Comparison of ENCODE assay signal across 31 mouse cellular contexts in the genomic region with DNA sequence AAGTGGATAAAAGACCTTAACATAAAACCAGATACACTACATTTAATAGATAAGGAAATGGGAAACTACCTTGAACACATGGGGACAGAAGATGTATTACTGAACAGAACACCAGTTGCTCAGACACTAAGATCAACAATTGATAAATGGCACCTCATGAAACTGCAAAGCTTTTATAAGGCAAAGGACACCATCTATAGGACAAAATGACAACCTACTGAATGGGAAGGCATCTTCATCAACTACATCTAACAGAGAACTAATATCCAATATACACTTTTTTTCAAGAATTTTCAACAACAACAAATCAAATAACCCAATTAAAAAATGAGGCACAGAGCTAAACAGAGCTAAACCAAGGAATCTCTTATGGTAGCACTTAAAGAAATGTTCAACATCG.
DNase-seq lines count a peak whose midpoint lies in the region; ATAC-seq and TF ChIP-seq lines count a peak whose summit lies in the region.
"Had no signal": no experiment of that assay in that cellular context is flagged by ENCODE, and none has a peak within 500 bp of the region (broad histone marks: within the 10 kb centered on the region; RNA-seq: fewer than 3 reads in every experiment).

No protein-coding gene starts in this region.

- H3K36me3 ChIP-seq in intestine, postnatal 0 days (ENCODE audit: control insufficient read depth, insufficient read depth): no peaks in the 10 kb centered on the region
- no peaks in the 10 kb centered on the region for H3K36me3 ChIP-seq in intestine, embryonic 16.5 days (ENCODE audit: control insufficient read depth, insufficient read depth, low read length)
- H3K36me3 ChIP-seq in lung, postnatal 0 days (ENCODE audit: insufficient read depth, low read length): no peaks in the 10 kb centered on the region
- H3K36me3 ChIP-seq: embryonic facial prominence, embryonic 15.5 days; hindbrain, embryonic 15.5 days; intestine, embryonic 15.5 days; liver, embryonic 12.5 days had no signal

- no peak for ATAC-seq in CD4-positive, CD25-positive, alpha-beta regulatory T cell, adult 4 months
- ATAC-seq in intestine, postnatal 0 days: no peak
- ATAC-seq in intestine, embryonic 16.5 days: no peak
- ATAC-seq in lung, postnatal 0 days: no peak
- ATAC-seq: forebrain, embryonic 13.5 days; intestine, embryonic 15.5 days; liver, embryonic 12.5 days; midbrain, embryonic 16.5 days; Patski had no signal

- DNase-seq in CD4-positive, CD25-positive, alpha-beta regulatory T cell, adult 2 months (ENCODE audit: low read depth, low spot score): peak; percentile 14
- no peak for DNase-seq in lung, postnatal 0 days (ENCODE audit: low spot score)
- no peak for DNase-seq in lung, postnatal 25 days (ENCODE audit: low spot score)
- DNase-seq in naive thymus-derived CD4-positive, alpha-beta T cell, adult 2 months (ENCODE audit: low read depth): peak; percentile 23
- no peak for DNase-seq in thymus, postnatal 36 days
- DNase-seq: adrenal gland, postnatal 10 days; cerebellum, adult 8-10 months; cerebellum, postnatal 25 days; gastrocnemius, postnatal 36 days; heart, adult 18-20 months; heart, postnatal 10 days; kidney, adult 9 months; layer of hippocampus, adult 9-11 months; lung, adult 18-20 months; lung, postnatal 10 days had no signal

- H3K9me3 ChIP-seq in intestine, postnatal 0 days (ENCODE audit: control insufficient read depth): no peaks in the 10 kb centered on the region
- H3K9me3 ChIP-seq in intestine, embryonic 16.5 days (ENCODE audit: control insufficient read depth, low read length): no peaks in the 10 kb centered on the region
- no peaks in the 10 kb centered on the region for H3K9me3 ChIP-seq in lung, postnatal 0 days (ENCODE audit: low read length)
- H3K9me3 ChIP-seq: embryonic facial prominence, embryonic 10.5 days; embryonic facial prominence, embryonic 15.5 days; forebrain, embryonic 13.5 days; heart, embryonic 13.5 days; hindbrain, embryonic 15.5 days; intestine, embryonic 15.5 days; limb, embryonic 13.5 days; liver, embryonic 12.5 days; midbrain, embryonic 10.5 days; neural tube, embryonic 13.5 days had no signal

- TF ChIP-seq CTCF in intestine, postnatal 0 days (IDR thresholded peaks at IDR 0.05; ENCODE audit: low read depth): peak; percentile 27
- TF ChIP-seq CTCF in lung, postnatal 0 days (IDR thresholded peaks at IDR 0.05): peak; percentile 37

- 76% methylated on average over 1 of the region's 1 CpGs for WGBS in intestine, postnatal 0 days
- 71% methylated on average over 1 of the region's 1 CpGs for WGBS in intestine, embryonic 16.5 days
- WGBS in lung, postnatal 0 days: 60% methylated on average over 1 of the region's 1 CpGs

- no peak for TF ChIP-seq EP300 in lung, postnatal 0 days (IDR thresholded peaks at IDR 0.05)

- no peak overlapping the region for H3K9ac ChIP-seq in intestine, postnatal 0 days (ENCODE audit: low read depth, low read length)
- H3K9ac ChIP-seq in intestine, embryonic 16.5 days (ENCODE audit: low read depth, low read length): no peak overlapping the region
- no peak overlapping the region for H3K9ac ChIP-seq in lung, postnatal 0 days (replicated peaks; ENCODE audit: low read depth)
- H3K9ac ChIP-seq: embryonic facial prominence, embryonic 15.5 days; forebrain, embryonic 13.5 days; heart, embryonic 13.5 days; hindbrain, embryonic 15.5 days; intestine, embryonic 15.5 days; limb, embryonic 13.5 days; liver, embryonic 12.5 days; neural tube, embryonic 13.5 days had no signal

- no peaks in the 10 kb centered on the region for H3K27me3 ChIP-seq in intestine, postnatal 0 days (replicated peaks; ENCODE audit: control insufficient read depth, insufficient read depth, low read length)
- H3K27me3 ChIP-seq in intestine, embryonic 16.5 days (replicated peaks; ENCODE audit: control insufficient read depth, insufficient read depth, low read length): no peaks in the 10 kb centered on the region
- H3K27me3 ChIP-seq in lung, postnatal 0 days (replicated peaks; ENCODE audit: insufficient read depth, low read length): no peaks in the 10 kb centered on the region
- H3K27me3 ChIP-seq: embryonic facial prominence, embryonic 15.5 days; forebrain, embryonic 13.5 days; heart, embryonic 13.5 days; hindbrain, embryonic 15.5 days; intestine, embryonic 15.5 days; limb, embryonic 13.5 days; liver, embryonic 12.5 days; neural tube, embryonic 13.5 days; Patski had no signal

- no peak overlapping the region for H3K4me3 ChIP-seq in intestine, postnatal 0 days (ENCODE audit: low read depth, low read length)
- no peak overlapping the region for H3K4me3 ChIP-seq in intestine, embryonic 16.5 days (ENCODE audit: low read length)
- H3K4me3 ChIP-seq in lung, postnatal 0 days (ENCODE audit: low read depth, low read length): no peak overlapping the region
- H3K4me3 ChIP-seq: embryonic facial prominence, embryonic 10.5 days; embryonic facial prominence, embryonic 15.5 days; forebrain, embryonic 13.5 days; heart, embryonic 13.5 days; hindbrain, embryonic 15.5 days; intestine, embryonic 15.5 days; limb, embryonic 13.5 days; liver, embryonic 12.5 days; midbrain, embryonic 10.5 days; myocyte; neural tube, embryonic 13.5 days had no signal

- H3K27ac ChIP-seq in intestine, postnatal 0 days (ENCODE audit: low read depth, low read length): no peak overlapping the region
- no peak overlapping the region for H3K27ac ChIP-seq in intestine, embryonic 16.5 days (ENCODE audit: low read length)
- no peak overlapping the region for H3K27ac ChIP-seq in lung, postnatal 0 days (ENCODE audit: low read length)
- H3K27ac ChIP-seq: embryonic facial prominence, embryonic 10.5 days; embryonic facial prominence, embryonic 15.5 days; forebrain, embryonic 13.5 days; heart, embryonic 13.5 days; hindbrain, embryonic 15.5 days; intestine, embryonic 15.5 days; limb, embryonic 13.5 days; liver, embryonic 12.5 days; midbrain, embryonic 10.5 days; neural tube, embryonic 13.5 days had no signal

- 0 out of 2 replicates have a peak, but pooled peaks cover 3% of the 10 kb centered on the region for H3K4me1 ChIP-seq in intestine, postnatal 0 days (replicated peaks; ENCODE audit: control insufficient read depth, insufficient read depth, low read length)
- H3K4me1 ChIP-seq in intestine, embryonic 16.5 days (ENCODE audit: control insufficient read depth, insufficient read depth, low read length): peaks cover 23% of the 10 kb centered on the region
- no peaks in the 10 kb centered on the region for H3K4me1 ChIP-seq in lung, postnatal 0 days (ENCODE audit: insufficient read depth, low read depth, low read length)
- H3K4me1 ChIP-seq: forebrain, embryonic 13.5 days had no signal

- H3K4me2 ChIP-seq in intestine, postnatal 0 days (replicated peaks; ENCODE audit: low read depth): no peak overlapping the region
- H3K4me2 ChIP-seq in intestine, embryonic 16.5 days (ENCODE audit: low read depth, low read length): no peak overlapping the region
- H3K4me2 ChIP-seq in lung, postnatal 0 days (replicated peaks; ENCODE audit: low read depth, low read length): no peak overlapping the region
- H3K4me2 ChIP-seq: embryonic facial prominence, embryonic 15.5 days; forebrain, embryonic 13.5 days; heart, embryonic 13.5 days; hindbrain, embryonic 15.5 days; intestine, embryonic 15.5 days; limb, embryonic 13.5 days; liver, embryonic 12.5 days; neural tube, embryonic 13.5 days had no signal

Comparison
In these comparisons a context has a peak if more than half of its experiments do, and no peak if none do; other contexts are left out.
1. DNase-seq: peak in CD4-positive, CD25-positive, alpha-beta regulatory T cell, adult 2 months (single experiment) and naive thymus-derived CD4-positive, alpha-beta T cell, adult 2 months (single experiment); none in lung, postnatal 0 days (single experiment), lung, postnatal 25 days (single experiment) and thymus, postnatal 36 days (0 of 2).